Mouse (Mus musculus): ENCODE measurements around the gene Mthfd1. TPM values are rescaled to one million over a fixed set of nuclear protein-coding genes. Genes with fewer than 3 reads are reported as not detected.

The Mthfd1 gene
- polyA plus RNA-seq, 1 experiment from 2014 or later: 101 TPM

DNA sequence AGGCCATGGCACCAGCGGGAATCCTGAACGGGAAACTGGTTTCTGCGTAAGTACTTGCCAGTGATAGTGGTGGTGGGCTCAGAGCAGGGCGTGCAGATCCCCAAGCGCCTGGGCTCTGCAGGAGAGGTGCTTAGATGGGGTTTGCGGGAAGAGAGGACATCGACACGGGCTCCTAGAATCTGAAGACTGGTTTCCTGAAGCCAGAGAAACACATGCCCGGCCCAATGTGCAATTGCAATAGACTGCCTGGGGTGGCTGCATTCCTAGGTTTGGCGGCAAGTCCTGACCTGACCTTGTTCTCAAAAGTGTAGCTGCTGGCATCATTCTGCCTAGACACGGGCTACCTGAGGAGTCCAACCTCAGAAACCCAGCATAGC is 389 bp downstream of the Mthfd1 start:
- Histone ChIP-seq H3K9me3 (ENCODE audit: control insufficient read depth, low read length) (no peaks in the 10 kb centered on the region), H3K27me3 (replicated peaks; ENCODE audit: control insufficient read depth, insufficient read depth, low read length) (no peaks in the 10 kb centered on the region), H3K4me3 (ENCODE audit: low read depth, low read length) (peak overlapping the region; percentile 73), H3K4me2 (ENCODE audit: low read length) (peak overlapping the region; percentile 92), H3K4me1 (replicated peaks; ENCODE audit: control insufficient read depth, insufficient read depth, low read length) (peaks cover 12% of the 10 kb centered on the region), H3K9ac (ENCODE audit: low read length) (peak overlapping the region; percentile 57), H3K36me3 (ENCODE audit: control insufficient read depth, insufficient read depth, low read length) (no peaks in the 10 kb centered on the region), H3K27ac (ENCODE audit: low read depth) (peak overlapping the region; percentile 55; the same call in 1 of the 2 replicates)
- peak; percentile 7; the same call in 1 of the 2 replicates for ATAC-seq (replicated peaks; ENCODE audit: low FRiP score, low TSS enrichment, low read depth)
- WGBS: 0% methylated on average over 11 of the region's 11 CpGs
- no peak for DNase-seq (ENCODE audit: low spot score)

DNA sequence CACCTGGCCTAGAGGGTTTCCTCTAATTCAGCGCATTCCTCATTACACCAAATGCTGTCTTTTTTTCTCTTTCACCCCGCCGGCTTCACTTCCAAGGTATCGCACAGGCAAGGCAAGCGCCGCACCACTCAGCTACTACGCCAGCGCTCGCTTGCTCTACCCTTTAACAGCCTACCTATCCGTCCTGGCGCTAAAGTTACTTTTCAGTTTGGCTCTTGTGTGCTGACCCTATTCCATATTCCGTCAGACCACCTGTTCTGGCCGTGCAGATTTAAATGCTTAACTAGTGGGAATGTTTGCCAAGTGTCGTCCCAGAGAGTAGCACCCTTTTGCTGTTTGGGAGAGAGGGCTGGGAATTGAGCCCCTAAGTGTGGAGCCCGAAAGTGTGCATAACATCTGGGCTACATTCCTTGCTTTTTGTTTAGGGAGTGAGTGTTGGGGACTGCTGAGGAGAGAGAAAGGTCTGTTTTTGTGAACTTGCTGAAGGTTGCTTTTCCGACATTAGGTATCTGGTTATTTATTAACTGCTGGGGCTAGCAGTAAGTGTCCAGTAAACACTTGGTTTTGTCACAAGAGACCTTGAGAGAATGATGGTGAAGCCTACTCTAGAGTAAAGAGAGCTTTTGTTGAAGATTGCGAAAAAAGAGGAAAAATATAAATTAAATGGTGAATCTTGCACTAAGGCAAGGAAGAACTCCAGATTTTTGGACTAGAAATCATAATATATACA is 1.2 kb downstream of the Mthfd1 start:
- Histone ChIP-seq H3K36me3 (ENCODE audit: control insufficient read depth, insufficient read depth, low read length) (no peaks in the 10 kb centered on the region), H3K9ac (ENCODE audit: low read length) (peak overlapping the region; percentile 57), H3K4me2 (ENCODE audit: low read length) (peak overlapping the region; percentile 92), H3K4me3 (ENCODE audit: low read depth, low read length) (peak overlapping the region; percentile 73), H3K27me3 (replicated peaks; ENCODE audit: control insufficient read depth, insufficient read depth, low read length) (no peaks in the 10 kb centered on the region), H3K27ac (ENCODE audit: low read depth) (no peak overlapping the region), H3K9me3 (ENCODE audit: control insufficient read depth, low read length) (no peaks in the 10 kb centered on the region), H3K4me1 (replicated peaks; ENCODE audit: control insufficient read depth, insufficient read depth, low read length) (peaks cover 12% of the 10 kb centered on the region)
- DNase-seq (ENCODE audit: low spot score) (peak; percentile 67), ATAC-seq (replicated peaks; ENCODE audit: low FRiP score, low TSS enrichment, low read depth) (no peak; the same call in 1 of the 2 replicates)
- WGBS: 4% methylated on average over 17 of the region's 17 CpGs

DNA sequence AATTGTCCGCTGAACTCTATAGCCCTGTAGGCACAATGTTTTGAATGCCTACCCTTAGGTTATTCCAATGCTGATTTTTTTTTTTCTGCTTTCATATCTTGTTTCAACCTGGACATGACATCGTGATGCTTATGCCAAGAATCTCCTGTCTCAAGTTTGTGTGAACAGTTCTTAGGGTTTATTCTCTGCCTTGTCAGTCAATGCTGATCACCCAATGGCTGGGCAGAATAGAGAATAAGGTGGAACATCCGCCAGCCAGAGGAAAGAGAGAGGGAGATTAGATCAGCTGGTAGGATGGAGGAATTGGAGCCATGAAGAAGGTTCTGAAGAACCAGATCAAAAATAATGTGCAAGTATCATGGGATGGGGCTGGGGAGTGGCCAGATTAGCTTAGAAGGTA is 5.6 kb downstream of the Mthfd1 start:
- WGBS: 89% methylated on average over 3 of the region's 3 CpGs
- no peak overlapping the region for H3K4me3 ChIP-seq (ENCODE audit: low read depth, low read length)

DNA sequence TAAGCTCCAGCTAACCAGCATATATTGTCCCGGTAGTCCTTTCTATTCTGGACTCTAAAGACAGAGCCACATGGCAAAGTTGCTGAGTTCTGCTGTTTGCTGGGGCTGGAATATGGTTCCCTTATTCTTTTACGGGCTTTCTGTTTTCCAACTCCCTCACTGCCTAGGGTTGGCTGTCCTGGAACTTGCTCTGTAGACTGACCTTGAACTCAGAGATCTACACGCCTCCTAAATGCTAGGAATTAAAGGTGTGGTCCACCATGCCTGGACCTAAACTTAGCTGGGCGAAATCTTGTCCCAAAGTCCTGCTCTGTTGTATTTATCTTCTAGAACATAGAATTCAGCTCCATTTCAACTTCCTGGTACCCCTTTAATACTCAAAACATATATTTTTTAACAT is 6.5 kb downstream of the Mthfd1 start:
- no peaks in the 10 kb centered on the region for H3K9me3 ChIP-seq (ENCODE audit: control insufficient read depth, low read length)
- ATAC-seq (replicated peaks; ENCODE audit: low FRiP score, low TSS enrichment, low read depth) (no peak), DNase-seq (ENCODE audit: low spot score) (no peak)
- no peaks in the 10 kb centered on the region for H3K27me3 ChIP-seq (replicated peaks; ENCODE audit: control insufficient read depth, insufficient read depth, low read length)
- no peak overlapping the region for H3K9ac ChIP-seq (ENCODE audit: low read length)
- H3K27ac ChIP-seq (ENCODE audit: low read depth): no peak overlapping the region
- H3K4me3 ChIP-seq (ENCODE audit: low read depth, low read length): no peak overlapping the region
- 78% methylated on average over 4 of the region's 4 CpGs for WGBS
- H3K4me2 ChIP-seq (ENCODE audit: low read length): no peak overlapping the region
- no peaks in the 10 kb centered on the region for H3K36me3 ChIP-seq (ENCODE audit: control insufficient read depth, insufficient read depth, low read length)
- H3K4me1 ChIP-seq (replicated peaks; ENCODE audit: control insufficient read depth, insufficient read depth, low read length): peaks cover under 1% of the 10 kb centered on the region

More for the DNA sequence above, 5.6 kb downstream of the Mthfd1 start:
- no peak overlapping the region for H3K9ac ChIP-seq (ENCODE audit: low read length)
- H3K27me3 ChIP-seq (replicated peaks; ENCODE audit: control insufficient read depth, insufficient read depth, low read length): no peaks in the 10 kb centered on the region
- no peak for ATAC-seq (replicated peaks; ENCODE audit: low FRiP score, low TSS enrichment, low read depth)
- DNase-seq (ENCODE audit: low spot score): no peak
- H3K4me2 ChIP-seq (ENCODE audit: low read length): no peak overlapping the region
- no peaks in the 10 kb centered on the region for H3K9me3 ChIP-seq (ENCODE audit: control insufficient read depth, low read length)
- H3K27ac ChIP-seq (ENCODE audit: low read depth): no peak overlapping the region
- no peaks in the 10 kb centered on the region for H3K36me3 ChIP-seq (ENCODE audit: control insufficient read depth, insufficient read depth, low read length)
- H3K4me1 ChIP-seq (replicated peaks; ENCODE audit: control insufficient read depth, insufficient read depth, low read length): peaks cover 9% of the 10 kb centered on the region

DNA sequence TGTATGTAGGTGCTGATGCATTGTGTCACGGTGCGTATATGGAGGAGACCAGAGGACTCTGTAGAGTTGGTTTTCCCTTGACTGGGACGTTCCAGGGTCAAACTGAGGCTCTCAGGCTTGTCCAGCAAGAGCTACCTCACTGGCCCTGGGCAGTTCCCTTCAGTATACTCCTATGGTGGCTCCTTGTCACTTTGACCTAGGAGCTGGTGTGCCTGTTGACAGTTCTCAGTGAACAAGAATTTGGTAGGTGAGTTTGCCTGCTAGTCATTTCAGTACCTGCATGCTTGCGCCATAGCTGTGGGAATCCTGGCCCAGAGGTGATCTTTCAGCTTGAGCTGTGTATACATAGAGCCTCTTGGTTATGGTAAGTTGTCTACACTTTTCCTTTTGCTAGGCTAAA is 7.8 kb downstream of the Mthfd1 start:
- Histone ChIP-seq H3K36me3 (ENCODE audit: control insufficient read depth, insufficient read depth, low read length) (no peaks in the 10 kb centered on the region), H3K27ac (ENCODE audit: low read depth) (no peak overlapping the region), H3K4me2 (ENCODE audit: low read length) (no peak overlapping the region), H3K4me3 (ENCODE audit: low read depth, low read length) (no peak overlapping the region), H3K27me3 (replicated peaks; ENCODE audit: control insufficient read depth, insufficient read depth, low read length) (no peaks in the 10 kb centered on the region), H3K9me3 (ENCODE audit: control insufficient read depth, low read length) (no peaks in the 10 kb centered on the region), H3K4me1 (replicated peaks; ENCODE audit: control insufficient read depth, insufficient read depth, low read length) (no peaks in the 10 kb centered on the region), H3K9ac (ENCODE audit: low read length) (no peak overlapping the region)
- 94% methylated on average over 4 of the region's 4 CpGs for WGBS
- no peak for DNase-seq (ENCODE audit: low spot score)
- ATAC-seq (replicated peaks; ENCODE audit: low FRiP score, low TSS enrichment, low read depth): no peak

DNA sequence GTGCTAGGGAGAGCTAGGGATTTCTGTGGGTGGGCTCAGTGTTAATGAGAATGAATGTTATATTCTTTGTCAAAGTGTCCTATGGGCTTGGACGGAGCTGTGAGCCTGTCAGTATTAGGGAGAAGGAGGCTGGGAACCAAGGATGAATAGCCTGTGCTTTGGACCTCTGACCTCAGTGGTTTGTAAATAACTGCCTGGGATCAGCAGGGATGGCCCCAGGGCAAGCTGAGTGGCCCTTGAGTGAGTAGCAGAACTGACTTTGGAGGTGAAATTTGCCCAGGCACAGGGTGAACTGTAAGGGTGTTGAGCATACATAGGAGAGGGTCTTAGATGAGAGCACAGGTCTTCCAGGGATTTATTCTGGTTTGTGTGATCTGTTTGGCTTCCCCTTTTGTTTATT is 8.8 kb downstream of the Mthfd1 start:
- no peaks in the 10 kb centered on the region for H3K9me3 ChIP-seq (ENCODE audit: control insufficient read depth, low read length)
- no peak overlapping the region for H3K27ac ChIP-seq (ENCODE audit: low read depth)
- ATAC-seq (replicated peaks; ENCODE audit: low FRiP score, low TSS enrichment, low read depth): no peak
- DNase-seq (ENCODE audit: low spot score): no peak
- H3K4me3 ChIP-seq (ENCODE audit: low read depth, low read length): no peak overlapping the region
- no peaks in the 10 kb centered on the region for H3K36me3 ChIP-seq (ENCODE audit: control insufficient read depth, insufficient read depth, low read length)
- H3K9ac ChIP-seq (ENCODE audit: low read length): no peak overlapping the region
- no peaks in the 10 kb centered on the region for H3K4me1 ChIP-seq (replicated peaks; ENCODE audit: control insufficient read depth, insufficient read depth, low read length)
- no peaks in the 10 kb centered on the region for H3K27me3 ChIP-seq (replicated peaks; ENCODE audit: control insufficient read depth, insufficient read depth, low read length)
- H3K4me2 ChIP-seq (ENCODE audit: low read length): no peak overlapping the region
- WGBS: 59% methylated on average over 1 of the region's 1 CpGs

DNA sequence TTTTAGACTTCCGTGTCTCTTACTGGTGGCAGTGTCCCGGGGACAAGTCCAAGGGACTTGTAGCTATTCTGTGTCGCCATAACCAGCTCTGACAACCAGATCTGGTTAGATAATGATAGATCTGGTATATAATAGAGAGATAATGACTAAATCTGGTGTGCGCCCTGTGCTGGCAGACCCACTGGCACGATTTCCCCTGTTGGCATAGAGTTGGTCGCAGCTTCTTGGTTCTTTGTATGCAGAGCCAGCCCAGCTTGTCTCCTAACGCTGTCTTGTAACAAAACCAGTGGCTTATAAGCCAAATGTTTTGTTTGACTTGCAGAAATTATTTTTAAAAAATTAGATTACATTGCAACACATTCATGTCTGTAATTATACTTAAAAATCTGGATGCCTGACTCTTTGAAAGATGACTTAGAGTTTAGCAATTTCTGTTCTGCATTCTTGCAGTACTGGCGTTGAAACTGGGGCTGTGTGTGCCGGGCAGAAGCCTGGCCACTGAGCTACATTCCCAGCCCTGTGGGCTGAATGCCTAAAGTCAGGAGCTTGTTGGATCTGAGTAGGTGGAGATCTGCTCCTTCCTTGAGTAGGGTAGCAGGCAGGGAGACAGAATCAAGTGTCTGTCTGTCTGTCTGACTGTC is 9.3 kb downstream of the Mthfd1 start:
- 81% methylated on average over 9 of the region's 9 CpGs for WGBS
- no peak overlapping the region for H3K9ac ChIP-seq (ENCODE audit: low read length)
- no peaks in the 10 kb centered on the region for H3K9me3 ChIP-seq (ENCODE audit: control insufficient read depth, low read length)

DNA sequence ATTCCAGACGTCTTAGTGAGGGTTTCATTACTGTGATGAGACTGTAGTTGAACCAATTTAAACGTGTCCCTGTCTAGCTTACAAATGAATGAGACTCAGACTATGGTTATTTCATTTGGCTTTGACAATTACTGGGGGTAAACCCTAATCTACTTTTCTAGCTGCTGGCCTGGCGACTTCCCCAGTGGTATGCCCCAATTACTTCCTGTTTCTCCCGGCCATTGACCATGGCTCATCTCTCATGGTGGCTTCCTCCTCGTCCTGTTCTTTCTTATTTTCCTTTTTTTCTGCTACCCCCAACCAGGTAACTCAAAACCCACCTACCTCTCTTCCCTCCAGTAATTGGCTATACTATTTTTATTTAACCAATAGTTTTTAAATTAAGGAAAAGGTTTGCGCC is 9.9 kb downstream of the Mthfd1 start:
- H3K4me3 ChIP-seq (ENCODE audit: low read depth, low read length): no peak overlapping the region
- H3K9me3 ChIP-seq (ENCODE audit: control insufficient read depth, low read length): no peaks in the 10 kb centered on the region
- 69% methylated on average over 6 of the region's 6 CpGs for WGBS
- no peak for ATAC-seq (replicated peaks; ENCODE audit: low FRiP score, low TSS enrichment, low read depth)
- H3K9ac ChIP-seq (ENCODE audit: low read length): no peak overlapping the region
- DNase-seq (ENCODE audit: low spot score): no peak
- no peaks in the 10 kb centered on the region for H3K36me3 ChIP-seq (ENCODE audit: control insufficient read depth, insufficient read depth, low read length)
- no peak overlapping the region for H3K27ac ChIP-seq (ENCODE audit: low read depth)
- H3K4me1 ChIP-seq (replicated peaks; ENCODE audit: control insufficient read depth, insufficient read depth, low read length): no peaks in the 10 kb centered on the region
- H3K4me2 ChIP-seq (ENCODE audit: low read length): no peak overlapping the region
- H3K27me3 ChIP-seq (replicated peaks; ENCODE audit: control insufficient read depth, insufficient read depth, low read length): no peaks in the 10 kb centered on the region

More for the DNA sequence above, 9.3 kb downstream of the Mthfd1 start:
- no peaks in the 10 kb centered on the region for H3K27me3 ChIP-seq (replicated peaks; ENCODE audit: control insufficient read depth, insufficient read depth, low read length)
- no peak for DNase-seq (ENCODE audit: low spot score)
- H3K36me3 ChIP-seq (ENCODE audit: control insufficient read depth, insufficient read depth, low read length): no peaks in the 10 kb centered on the region
- H3K4me3 ChIP-seq (ENCODE audit: low read depth, low read length): no peak overlapping the region
- H3K4me2 ChIP-seq (ENCODE audit: low read length): no peak overlapping the region
- no peak overlapping the region for H3K27ac ChIP-seq (ENCODE audit: low read depth)
- H3K4me1 ChIP-seq (replicated peaks; ENCODE audit: control insufficient read depth, insufficient read depth, low read length): no peaks in the 10 kb centered on the region
- no peak for ATAC-seq (replicated peaks; ENCODE audit: low FRiP score, low TSS enrichment, low read depth)

DNA sequence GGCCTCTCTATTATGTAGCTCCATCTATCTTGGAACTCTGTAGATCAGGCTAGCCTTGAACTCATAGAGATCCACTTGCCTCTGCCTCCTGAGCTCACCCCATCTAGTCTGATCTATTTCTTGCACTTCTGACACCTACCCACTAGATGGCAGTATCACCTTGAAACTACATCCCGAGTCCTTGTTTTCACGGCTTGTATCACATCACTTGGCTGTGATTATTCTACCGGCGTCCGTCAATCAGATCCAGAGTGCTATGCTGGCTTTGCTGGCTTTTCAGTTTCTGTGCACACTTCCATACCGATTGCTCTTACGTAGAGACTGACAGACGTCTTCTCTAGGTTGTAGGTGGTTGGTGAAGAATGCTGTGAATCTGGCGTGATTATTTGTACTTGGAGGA is 11.8 kb downstream of the Mthfd1 start:
- Histone ChIP-seq H3K4me2 (ENCODE audit: low read length) (no peak overlapping the region), H3K9me3 (ENCODE audit: control insufficient read depth, low read length) (no peaks in the 10 kb centered on the region), H3K36me3 (ENCODE audit: control insufficient read depth, insufficient read depth, low read length) (peaks cover 8% of the 10 kb centered on the region), H3K4me3 (ENCODE audit: low read depth, low read length) (no peak overlapping the region), H3K4me1 (replicated peaks; ENCODE audit: control insufficient read depth, insufficient read depth, low read length) (no peaks in the 10 kb centered on the region), H3K27ac (ENCODE audit: low read depth) (no peak overlapping the region), H3K27me3 (replicated peaks; ENCODE audit: control insufficient read depth, insufficient read depth, low read length) (no peaks in the 10 kb centered on the region), H3K9ac (ENCODE audit: low read length) (no peak overlapping the region)
- 80% methylated on average over 9 of the region's 9 CpGs for WGBS
- ATAC-seq (replicated peaks; ENCODE audit: low FRiP score, low TSS enrichment, low read depth): no peak
- DNase-seq (ENCODE audit: low spot score): no peak

All from intestine, embryonic 14.5 days (tissue).